Mouse (Mus musculus) CH12.LX (cell line): ENCODE data around the gene Cd83. TPM values are rescaled to one million over a fixed set of nuclear protein-coding genes. Genes with fewer than 3 reads are reported as not detected.

Experiments
- DNase-seq: peaks from one replicate; pipeline ENCODE4 v3.0.0-alpha.2; 2013; ENCODE audit errors: extremely low read depth
- H3K27ac ChIP-seq: 2 replicates; pipeline ENCODE4 v1.5.1; 2012; ENCODE audit warnings: low read depth, mild to moderate bottlenecking, control low read depth, moderate library complexity; ENCODE audit not compliant: insufficient read depth
- H3K27me3 ChIP-seq: replicated peaks from 2 replicates; pipeline ENCODE3; 2012; ENCODE audit warnings: inconsistent platforms
- H3K36me3 ChIP-seq, 2 experiments: replicated peaks in 1 of 2; 2 replicates each; pipeline versions ENCODE3 to v1.6.1; 2012; ENCODE audit warnings: inconsistent platforms in 1 of 2, low read length in 1 of 2, mild to moderate bottlenecking in 1 of 2, mixed read lengths in 1 of 2, moderate library complexity in 1 of 2; ENCODE audit not compliant: control insufficient read depth in 1 of 2, insufficient read depth in 1 of 2
- H3K4me1 ChIP-seq, 2 experiments: 2 replicates each; pipeline ENCODE4 v1.6.1; 2012; ENCODE audit warnings: inconsistent platforms in 1 of 2, moderate library complexity in 1 of 2; ENCODE audit not compliant: insufficient read depth in 2 of 2, control insufficient read depth in 1 of 2
- H3K4me2 ChIP-seq: 2 replicates; pipeline ENCODE4 v1.6.1; 2012; ENCODE audit warnings: low read depth, mild to moderate bottlenecking, control low read depth; ENCODE audit not compliant: poor library complexity, insufficient read depth, severe bottlenecking
- H3K4me3 ChIP-seq, 3 experiments: fragments of 150-350 bp in 1 of 3; sonication (generic) in 1 of 3; replicated peaks in 1 of 3; 2 replicates each; pipeline versions ENCODE3 to v1.5.1; 2011 to 2012; ENCODE audit warnings: low read depth in 2 of 3, low read length in 2 of 3, mild to moderate bottlenecking in 2 of 3, moderate library complexity in 2 of 3, control low read depth in 1 of 3, improper control_type of control experiment in 1 of 3, inconsistent platforms in 1 of 3, mixed read lengths in 1 of 3; ENCODE audit not compliant: poor library complexity in 1 of 3
- H3K79me2 ChIP-seq: replicated peaks from 2 replicates; pipeline ENCODE4 v1.6.1; 2012; ENCODE audit warnings: mild to moderate bottlenecking, moderate library complexity; ENCODE audit not compliant: control insufficient read depth, poor library complexity, insufficient read depth, severe bottlenecking; ENCODE audit errors: extremely low read depth
- H3K9ac ChIP-seq: 2 replicates; pipeline ENCODE4 v1.6.1; 2012; ENCODE audit warnings: low read depth, mild to moderate bottlenecking, control low read depth, moderate library complexity; ENCODE audit not compliant: insufficient read depth
- H3K9me3 ChIP-seq: replicated peaks from 2 replicates; pipeline ENCODE3; 2012; ENCODE audit warnings: low read length, inconsistent platforms, mixed read lengths
- CHD2 ChIP-seq: IDR thresholded peaks from 2 replicates; pipeline ENCODE4 v1.6.1; 2011; ENCODE audit warnings: low read length, improper control_type of control experiment
- CTCF ChIP-seq, 2 experiments: IDR thresholded peaks in 1 of 2; conservative IDR thresholded peaks in 1 of 2; 2 replicates each; pipeline ENCODE4 v1.5.1; 2011 to 2012; ENCODE audit warnings: low read depth in 2 of 2, low read length in 2 of 2, improper control_type of control experiment in 1 of 2, inconsistent platforms in 1 of 2, mild to moderate bottlenecking in 1 of 2, moderate library complexity in 1 of 2
- E2F4 ChIP-seq: IDR thresholded peaks from 2 replicates; pipeline ENCODE4 v1.6.1; 2011; ENCODE audit warnings: low read depth, low read length, improper control_type of control experiment; ENCODE audit not compliant: insufficient replicate concordance
- ELF1 ChIP-seq: IDR thresholded peaks from 2 replicates; pipeline ENCODE4 v1.6.1; 2014; ENCODE audit warnings: low read depth, mild to moderate bottlenecking, inconsistent platforms, low read length, improper control_type of control experiment
- GABPA ChIP-seq: IDR thresholded peaks from 2 replicates; pipeline ENCODE4 v1.6.1; 2012; ENCODE audit warnings: low read depth, low read length, improper control_type of control experiment, inconsistent platforms; ENCODE audit not compliant: insufficient replicate concordance
- HCFC1 ChIP-seq: IDR thresholded peaks from 2 replicates; pipeline ENCODE4 v1.6.1; 2012; ENCODE audit warnings: low read depth, mild to moderate bottlenecking, inconsistent platforms, low read length, improper control_type of control experiment
- IRF4 ChIP-seq: IDR thresholded peaks from 2 replicates; pipeline ENCODE4 v1.6.1; 2014; ENCODE audit warnings: low read depth, mild to moderate bottlenecking, inconsistent platforms, low read length, improper control_type of control experiment
- JUN ChIP-seq: IDR thresholded peaks from 2 replicates; pipeline ENCODE4 v1.6.1; 2011; ENCODE audit warnings: low read depth, mild to moderate bottlenecking, low read length, improper control_type of control experiment, moderate library complexity; ENCODE audit not compliant: insufficient read depth
- JUND ChIP-seq: conservative IDR thresholded peaks from 2 replicates; pipeline ENCODE4 v1.6.1; 2011; ENCODE audit warnings: low read depth, low read length, improper control_type of control experiment
- KAT2A ChIP-seq: IDR thresholded peaks from 2 replicates; pipeline ENCODE4 v1.6.1; 2012; ENCODE audit warnings: low read length, improper control_type of control experiment, inconsistent platforms; ENCODE audit not compliant: insufficient replicate concordance
- MAFK ChIP-seq: IDR thresholded peaks from 2 replicates; pipeline ENCODE4 v1.6.1; 2011; ENCODE audit warnings: low read length, improper control_type of control experiment; ENCODE audit not compliant: insufficient replicate concordance
- MAX ChIP-seq: IDR thresholded peaks from 2 replicates; pipeline ENCODE4 v1.6.1; 2011; ENCODE audit warnings: low read length, improper control_type of control experiment
- MAZ ChIP-seq: IDR thresholded peaks from 2 replicates; pipeline ENCODE4 v1.6.1; 2012; ENCODE audit warnings: low read depth, mild to moderate bottlenecking, inconsistent platforms, low read length, improper control_type of control experiment, moderate library complexity
- MXI1 ChIP-seq: IDR thresholded peaks from 2 replicates; pipeline ENCODE4 v1.6.1; 2011; ENCODE audit warnings: mild to moderate bottlenecking, low read depth, low read length, improper control_type of control experiment
- MYC ChIP-seq: IDR thresholded peaks from 2 replicates; pipeline ENCODE4 v1.6.1; 2011; ENCODE audit warnings: low read depth, mild to moderate bottlenecking, improper control_type of control experiment, low read length
- NRF1 ChIP-seq: IDR thresholded peaks from 2 replicates; pipeline ENCODE4 v1.6.1; 2014; ENCODE audit warnings: low read depth, mild to moderate bottlenecking, inconsistent platforms, low read length, improper control_type of control experiment, moderate library complexity
- PAX5 ChIP-seq: IDR thresholded peaks from 2 replicates; pipeline ENCODE4 v1.6.1; 2012; ENCODE audit warnings: low read length, inconsistent platforms, mixed read lengths
- POLR2A ChIP-seq: IDR thresholded peaks from 2 replicates; pipeline ENCODE4 v1.6.1; 2011; ENCODE audit warnings: low read depth, mild to moderate bottlenecking, improper control_type of control experiment, low read length
- POLR2AphosphoS2 ChIP-seq: IDR thresholded peaks from 2 replicates; pipeline ENCODE4 v1.6.1; 2011; ENCODE audit warnings: low read depth, low read length, improper control_type of control experiment
- RAD21 ChIP-seq: IDR thresholded peaks from 2 replicates; pipeline ENCODE4 v1.6.1; 2011; ENCODE audit warnings: low read depth, mild to moderate bottlenecking, low read length, improper control_type of control experiment, moderate library complexity
- RCOR1 ChIP-seq: conservative IDR thresholded peaks from 2 replicates; pipeline ENCODE4 v1.6.1; 2012; ENCODE audit warnings: low read depth, mild to moderate bottlenecking, inconsistent platforms, low read length, improper control_type of control experiment
- SIN3A ChIP-seq: IDR thresholded peaks from 2 replicates; pipeline ENCODE4 v1.6.1; 2012; ENCODE audit warnings: low read length, improper control_type of control experiment, inconsistent platforms
- TBP ChIP-seq: conservative IDR thresholded peaks from 2 replicates; pipeline ENCODE4 v1.6.1; 2011; ENCODE audit warnings: low read depth, low read length, improper control_type of control experiment
- UBTF ChIP-seq: IDR thresholded peaks from 2 replicates; pipeline ENCODE4 v1.6.1; 2012; ENCODE audit warnings: low read depth, mild to moderate bottlenecking, inconsistent platforms, low read length, improper control_type of control experiment, moderate library complexity
- USF1 ChIP-seq: IDR thresholded peaks from 2 replicates; pipeline ENCODE4 v1.6.1; 2014; ENCODE audit warnings: low read depth, mild to moderate bottlenecking, inconsistent platforms, low read length, improper control_type of control experiment
- USF2 ChIP-seq: conservative IDR thresholded peaks from 2 replicates; pipeline ENCODE4 v1.6.1; 2011; ENCODE audit warnings: low read depth, low read length, improper control_type of control experiment
- ZC3H11A ChIP-seq: IDR thresholded peaks from 2 replicates; pipeline ENCODE4 v1.6.1; 2012; ENCODE audit warnings: low read depth, mild to moderate bottlenecking, inconsistent platforms, low read length, improper control_type of control experiment
- ZKSCAN1 ChIP-seq: IDR thresholded peaks from 2 replicates; pipeline ENCODE4 v1.6.1; 2012; ENCODE audit warnings: low read depth, inconsistent platforms, low read length, improper control_type of control experiment, borderline replicate concordance
- ZMIZ1 ChIP-seq: IDR thresholded peaks from 2 replicates; pipeline ENCODE4 v1.6.1; 2012; ENCODE audit warnings: low read depth, mild to moderate bottlenecking, inconsistent platforms, low read length, improper control_type of control experiment
- ZNF384 ChIP-seq: IDR thresholded peaks from 2 replicates; pipeline ENCODE4 v1.6.1; 2012; ENCODE audit warnings: low read depth, low read length, improper control_type of control experiment, inconsistent platforms
- dilution Hi-C: fragments of 300-500 bp; cut with MboI; formaldehyde crosslinking; loops from 2 replicates; pipeline ENCODE4 v1.14.3; 2020; ENCODE audit warnings: low sequenced_read_pairs; ENCODE audit not compliant: extremely low pct_unique_long_range_greater_than_20kb, extremely low pct_ligation_motif_present
- in situ Hi-C: fragments of 300-500 bp; cut with MboI; formaldehyde crosslinking; loops from 3 replicates; pipeline ENCODE4 v1.14.3; 2019; ENCODE audit warnings: low sequenced_read_pairs, low pct_ligation_motif_present, low pct_unique_long_range_greater_than_20kb, mixed read lengths
- polyA plus RNA-seq: library from polyadenylated mRNA; unstranded; fragments of >175 nt; gene quantifications from 2 replicates; pipeline ENCODE4 v1.2.1, GENCODE M21; 2012; ENCODE audit warnings: low read depth; ENCODE audit not compliant: insufficient read length
- total RNA-seq, 2 experiments: library from RNA; depleted of rRNA; stranded (reverse); fragments of 300-350 nt in 1 of 2; fragments of >200 nt in 1 of 2; gene quantifications; 2 replicates each; pipeline ENCODE4 v1.2.3; 2012 to 2014

Cd83 gene
- total and polyA plus RNA-seq, 3 experiments, result 109 to 298 (median 129) TPM

- H3K9me3 ChIP-seq, result no peaks in the 10 kb centered on the region
- in situ Hi-C loops, result no loop called here
- peaks cover 42 to 55% of the 10 kb centered on the region in 2 experiments for H3K36me3 ChIP-seq
- H3K9ac ChIP-seq, result no peak overlapping the region
- DNase-seq, result peak; percentile 61
- H3K4me2 ChIP-seq, result no peak overlapping the region
- H3K79me2 ChIP-seq, result peaks cover 8% of the 10 kb centered on the region
- no peak overlapping the region for H3K27ac ChIP-seq
- TF ChIP-seq POLR2AphosphoS2 (peak; percentile 92), MAZ (no peak; the same call in 1 of the 2 replicates), GABPA (no peak), JUND (no peak), ELF1 (no peak), CTCF (conservative IDR thresholded peaks at IDR 0.05 in 1 of 2, IDR thresholded peaks at IDR 0.05 in 1 of 2; ENCODE audit: low read depth in 2 of 2, low read length in 2 of 2) (no peak), HCFC1 (no peak), TBP (0 out of 2 replicates have a peak, but pooled peaks have one; percentile 30), ZC3H11A (no peak), USF2 (no peak), RCOR1 (no peak), IRF4 (no peak), KAT2A (no peak), USF1 (no peak), ZKSCAN1 (no peak), POLR2A (no peak; the same call in 1 of the 2 replicates), ZNF384 (no peak), ZMIZ1 (peak; percentile 71; the same call in 1 of the 2 replicates), SIN3A (no peak), NRF1 (no peak), MYC (no peak; the same call in 1 of the 2 replicates), PAX5 (no peak), MAFK (no peak), MXI1 (no peak), E2F4 (no peak), RAD21 (no peak), JUN (no peak), MAX (no peak), UBTF (no peak), CHD2 (peak; percentile 10; the same call in 1 of the 2 replicates)
- TF ChIP-seq, all 38 proteins: peak for 4
- H3K4me3 ChIP-seq, result no peak overlapping the region
- dilution Hi-C loops, result no loop called here
- no peaks in the 10 kb centered on the region for H3K27me3 ChIP-seq
- H3K4me1 ChIP-seq, result peaks cover 17 to 68% of the 10 kb centered on the region in 2 experiments
These were observed 20.7 kb downstream of the Cd83 start for GRCm38 (mm10) chr13:43805159-43805758.
